Comparison of ENCODE assay signal across 11 mouse cellular contexts in genomic region chr6:31121008-31121407, GRCm38 (mm10).
DNase-seq lines count a peak whose midpoint lies in the region; ATAC-seq lines count a peak whose summit lies in the region.
"Had no signal": no experiment of that assay in that cellular context is flagged by ENCODE, and none has a peak within 500 bp of the region (broad histone marks: within the 10 kb centered on the region; RNA-seq: fewer than 3 reads in every experiment).

No protein-coding gene starts in this region.

- no peaks in the 10 kb centered on the region for H3K36me3 ChIP-seq in midbrain, embryonic 10.5 days
- no peaks in the 10 kb centered on the region for H3K36me3 ChIP-seq in midbrain, embryonic 15.5 days (replicated peaks)
- H3K36me3 ChIP-seq in hindbrain, embryonic 15.5 days, result no peaks in the 10 kb centered on the region
- H3K36me3 ChIP-seq in splenic B cell, adult 2 months (ENCODE audit: control insufficient read depth, insufficient read depth, low read length, poor library complexity, severe bottlenecking), result peaks cover 4% of the 10 kb centered on the region

- H3K4me2 ChIP-seq in midbrain, embryonic 15.5 days, result no peak overlapping the region
- peak overlapping the region; percentile 16; the same call in 1 of the 2 replicates for H3K4me2 ChIP-seq in hindbrain, embryonic 15.5 days

- H3K27ac ChIP-seq in midbrain, embryonic 10.5 days (replicated peaks), result peak overlapping the region; percentile 68; the same call in 1 of the 2 replicates
- no peak overlapping the region for H3K27ac ChIP-seq in midbrain, embryonic 15.5 days
- H3K27ac ChIP-seq in hindbrain, embryonic 15.5 days (replicated peaks), result no peak overlapping the region

- 55% methylated on average over 8 of the region's 8 CpGs for WGBS in midbrain, embryonic 10.5 days
- 12% methylated on average over 8 of the region's 8 CpGs for WGBS in midbrain, embryonic 15.5 days
- WGBS in hindbrain, embryonic 15.5 days, result 10% methylated on average over 8 of the region's 8 CpGs

- DNase-seq in gastrocnemius, adult 18-20 months (ENCODE audit: low spot score), result peak; percentile 61
- no peak for DNase-seq in gastrocnemius, postnatal 25 days
- peak; percentile 31 for DNase-seq in midbrain, embryonic 10.5 days (ENCODE audit: low spot score)
- peak; percentile 24 for DNase-seq in splenic B cell, adult 2 months (ENCODE audit: low read depth, low spot score)
- DNase-seq in spleen, postnatal 14 days (ENCODE audit: low spot score in 2 of 2), result no peak
- no peak for DNase-seq in left cerebral cortex, postnatal 25 days (ENCODE audit: low spot score in 2 of 2)
- DNase-seq: adrenal gland, postnatal 14 days; B cell, adult 2 months; liver, postnatal 0 days had no signal

- no peak overlapping the region for H3K9ac ChIP-seq in midbrain, embryonic 15.5 days
- no peak overlapping the region for H3K9ac ChIP-seq in hindbrain, embryonic 15.5 days
- H3K9ac ChIP-seq: liver, postnatal 0 days had no signal

- no peaks in the 10 kb centered on the region for H3K27me3 ChIP-seq in midbrain, embryonic 10.5 days (ENCODE audit: low read depth, poor library complexity, severe bottlenecking)
- no peaks in the 10 kb centered on the region for H3K27me3 ChIP-seq in midbrain, embryonic 15.5 days (replicated peaks)
- no peaks in the 10 kb centered on the region for H3K27me3 ChIP-seq in hindbrain, embryonic 15.5 days
- no peaks in the 10 kb centered on the region for H3K27me3 ChIP-seq in splenic B cell, adult 2 months (ENCODE audit: control insufficient read depth, insufficient read depth, low read length, poor library complexity, severe bottlenecking)

- no peak overlapping the region for H3K4me3 ChIP-seq in midbrain, embryonic 10.5 days
- no peak overlapping the region for H3K4me3 ChIP-seq in midbrain, embryonic 15.5 days
- no peak overlapping the region for H3K4me3 ChIP-seq in hindbrain, embryonic 15.5 days

- no peaks in the 10 kb centered on the region for H3K9me3 ChIP-seq in midbrain, embryonic 10.5 days (replicated peaks)
- H3K9me3 ChIP-seq in midbrain, embryonic 15.5 days, result no peaks in the 10 kb centered on the region
- no peaks in the 10 kb centered on the region for H3K9me3 ChIP-seq in hindbrain, embryonic 15.5 days

- ATAC-seq in midbrain, embryonic 15.5 days (replicated peaks), result no peak
- no peak for ATAC-seq in hindbrain, embryonic 15.5 days (ENCODE audit: low FRiP score, low read depth)
- ATAC-seq: liver, postnatal 0 days had no signal

- peaks cover 16% of the 10 kb centered on the region for H3K4me1 ChIP-seq in midbrain, embryonic 10.5 days
- no peaks in the 10 kb centered on the region for H3K4me1 ChIP-seq in midbrain, embryonic 15.5 days
- H3K4me1 ChIP-seq in hindbrain, embryonic 15.5 days (replicated peaks), result peaks cover 6% of the 10 kb centered on the region; the same call in 1 of the 2 replicates

- intact Hi-C loops in left cerebral cortex, postnatal 25 days (cut with DNase I), result no loop called here

Comparison
In these comparisons a context has a peak if more than half of its experiments do, and no peak if none do; other contexts are left out.
1. DNase-seq: peak in gastrocnemius, adult 18-20 months (single experiment), midbrain, embryonic 10.5 days (single experiment) and splenic B cell, adult 2 months (single experiment); none in gastrocnemius, postnatal 25 days (single experiment), spleen, postnatal 14 days (0 of 2) and left cerebral cortex, postnatal 25 days (0 of 2).